Mouse (Mus musculus): ENCODE measurements around the gene Arhgap23. TPM values are rescaled to one million over a fixed set of nuclear protein-coding genes. Genes with fewer than 3 reads are reported as not detected.

The Arhgap23 gene
- polyA plus RNA-seq, 1 experiment: 12.1 TPM

GRCm38 (mm10) chr11:97404761-97405190, 10.6 kb upstream of the Arhgap23 start:
- peaks cover 20% of the 10 kb centered on the region for H3K27me3 ChIP-seq (ENCODE audit: control insufficient read depth, insufficient read depth, low read length)
- H3K36me3 ChIP-seq (ENCODE audit: control insufficient read depth, insufficient read depth, low read length): no peaks in the 10 kb centered on the region
- H3K27ac ChIP-seq (ENCODE audit: insufficient read depth, low read depth, low read length): no peak overlapping the region
- WGBS: 3% methylated on average over 11 of the region's 11 CpGs
- TF ChIP-seq CTCF (IDR thresholded peaks at IDR 0.05; ENCODE audit: extremely low read depth, insufficient read length, insufficient replicate concordance, low read depth, low read length) (no peak), POLR2A (IDR thresholded peaks at IDR 0.05; ENCODE audit: low read depth, low read length) (no peak)
- peak overlapping the region; percentile 64 for H3K4me3 ChIP-seq (ENCODE audit: low read depth, low read length)
- H3K4me1 ChIP-seq (ENCODE audit: control insufficient read depth, insufficient read depth, insufficient read length, low read length): peaks cover 15% of the 10 kb centered on the region

- TF ChIP-seq POLR2A (IDR thresholded peaks at IDR 0.05; ENCODE audit: low read depth, low read length): no peak
- H3K27ac ChIP-seq (ENCODE audit: insufficient read depth, low read depth, low read length): no peak overlapping the region
- 59% methylated on average over 10 of the region's 10 CpGs for WGBS
Measured at GRCm38 (mm10) chr11:97406094-97406951, 9.0 kb upstream of the Arhgap23 start.

GRCm38 (mm10) chr11:97407456-97407855, 7.9 kb upstream of the Arhgap23 start:
- Histone ChIP-seq H3K4me1 (ENCODE audit: control insufficient read depth, insufficient read depth, insufficient read length, low read length) (peaks cover 15% of the 10 kb centered on the region), H3K27me3 (ENCODE audit: control insufficient read depth, insufficient read depth, low read length) (peaks cover 20% of the 10 kb centered on the region), H3K36me3 (ENCODE audit: control insufficient read depth, insufficient read depth, low read length) (no peaks in the 10 kb centered on the region), H3K27ac (ENCODE audit: insufficient read depth, low read depth, low read length) (no peak overlapping the region), H3K4me3 (ENCODE audit: low read depth, low read length) (no peak overlapping the region)
- TF ChIP-seq POLR2A (IDR thresholded peaks at IDR 0.05; ENCODE audit: low read depth, low read length): no peak
- no peak for TF ChIP-seq CTCF (IDR thresholded peaks at IDR 0.05; ENCODE audit: extremely low read depth, insufficient read length, insufficient replicate concordance, low read depth, low read length)
- 49% methylated on average over 3 of the region's 3 CpGs for WGBS

More at GRCm38 (mm10) chr11:97406094-97406951, 9.0 kb upstream of the Arhgap23 start:
- H3K4me3 ChIP-seq (ENCODE audit: low read depth, low read length): no peak overlapping the region
- no peaks in the 10 kb centered on the region for H3K36me3 ChIP-seq (ENCODE audit: control insufficient read depth, insufficient read depth, low read length)
- peaks cover 15% of the 10 kb centered on the region for H3K4me1 ChIP-seq (ENCODE audit: control insufficient read depth, insufficient read depth, insufficient read length, low read length)
- H3K27me3 ChIP-seq (ENCODE audit: control insufficient read depth, insufficient read depth, low read length): peaks cover 20% of the 10 kb centered on the region

- H3K27ac ChIP-seq (ENCODE audit: insufficient read depth, low read depth, low read length): no peak overlapping the region
- 3% methylated on average over 6 of the region's 6 CpGs for WGBS
- no peaks in the 10 kb centered on the region for H3K36me3 ChIP-seq (ENCODE audit: control insufficient read depth, insufficient read depth, low read length)
- peak; percentile 84; the same call in 1 of the 2 replicates for TF ChIP-seq CTCF (IDR thresholded peaks at IDR 0.05; ENCODE audit: extremely low read depth, insufficient read length, insufficient replicate concordance, low read depth, low read length)
- no peak for TF ChIP-seq POLR2A (IDR thresholded peaks at IDR 0.05; ENCODE audit: low read depth, low read length)
- peaks cover 15% of the 10 kb centered on the region for H3K4me1 ChIP-seq (ENCODE audit: control insufficient read depth, insufficient read depth, insufficient read length, low read length)
- H3K4me3 ChIP-seq (ENCODE audit: low read depth, low read length): no peak overlapping the region
- H3K27me3 ChIP-seq (ENCODE audit: control insufficient read depth, insufficient read depth, low read length): peaks cover 20% of the 10 kb centered on the region
Measured at GRCm38 (mm10) chr11:97408171-97408570, 7.2 kb upstream of the Arhgap23 start.

GRCm38 (mm10) chr11:97410958-97411357, 4.4 kb upstream of the Arhgap23 start:
- Histone ChIP-seq H3K27ac (ENCODE audit: insufficient read depth, low read depth, low read length) (no peak overlapping the region), H3K4me1 (ENCODE audit: control insufficient read depth, insufficient read depth, insufficient read length, low read length) (peaks cover 6% of the 10 kb centered on the region), H3K4me3 (ENCODE audit: low read depth, low read length) (no peak overlapping the region), H3K36me3 (ENCODE audit: control insufficient read depth, insufficient read depth, low read length) (no peaks in the 10 kb centered on the region), H3K27me3 (ENCODE audit: control insufficient read depth, insufficient read depth, low read length) (peaks cover 13% of the 10 kb centered on the region)
- 82% methylated on average over 4 of the region's 4 CpGs for WGBS
- TF ChIP-seq CTCF (IDR thresholded peaks at IDR 0.05; ENCODE audit: extremely low read depth, insufficient read length, insufficient replicate concordance, low read depth, low read length): no peak

- no peak overlapping the region for H3K4me3 ChIP-seq (ENCODE audit: low read depth, low read length)
- H3K36me3 ChIP-seq (ENCODE audit: control insufficient read depth, insufficient read depth, low read length): no peaks in the 10 kb centered on the region
- WGBS: 13% methylated on average over 3 of the region's 3 CpGs
- H3K27ac ChIP-seq (ENCODE audit: insufficient read depth, low read depth, low read length): no peak overlapping the region
- H3K4me1 ChIP-seq (ENCODE audit: control insufficient read depth, insufficient read depth, insufficient read length, low read length): peaks cover 3% of the 10 kb centered on the region
- H3K27me3 ChIP-seq (ENCODE audit: control insufficient read depth, insufficient read depth, low read length): peaks cover 8% of the 10 kb centered on the region
- no peak for TF ChIP-seq POLR2A (IDR thresholded peaks at IDR 0.05; ENCODE audit: low read depth, low read length)
- TF ChIP-seq CTCF (IDR thresholded peaks at IDR 0.05; ENCODE audit: extremely low read depth, insufficient read length, insufficient replicate concordance, low read depth, low read length): no peak
Measured at GRCm38 (mm10) chr11:97412117-97412516, 3.2 kb upstream of the Arhgap23 start.

GRCm38 (mm10) chr11:97412808-97413347, 2.5 kb upstream of the Arhgap23 start:
- TF ChIP-seq CTCF (IDR thresholded peaks at IDR 0.05; ENCODE audit: extremely low read depth, insufficient read length, insufficient replicate concordance, low read depth, low read length) (no peak), POLR2A (IDR thresholded peaks at IDR 0.05; ENCODE audit: low read depth, low read length) (no peak)
- Histone ChIP-seq H3K4me3 (ENCODE audit: low read depth, low read length) (no peak overlapping the region), H3K27me3 (ENCODE audit: control insufficient read depth, insufficient read depth, low read length) (peaks cover 8% of the 10 kb centered on the region), H3K36me3 (ENCODE audit: control insufficient read depth, insufficient read depth, low read length) (no peaks in the 10 kb centered on the region), H3K27ac (ENCODE audit: insufficient read depth, low read depth, low read length) (no peak overlapping the region), H3K4me1 (ENCODE audit: control insufficient read depth, insufficient read depth, insufficient read length, low read length) (peaks cover 3% of the 10 kb centered on the region)
- 76% methylated on average over 10 of the region's 10 CpGs for WGBS
